Mouse (Mus musculus) lung, embryonic 16.5 days (tissue): Measurements from ENCODE around the gene Rundc1. TPM values are rescaled to one million over a fixed set of nuclear protein-coding genes. Genes with fewer than 3 reads are reported as not detected.
A peak's percentile ranks its signal among the peaks of the same experiment; 100 is the strongest.
"Not testable (repeated sequence)": the region's sequence is repeated elsewhere in the genome, so short reads cannot be mapped to it uniquely, and the experiment has no call there.

ENCODE experiments used
- ATAC-seq: fragments of 200-750 bp; cut with Nextera tagmentation; 2 replicates; pipeline ENCODE4 v1.8.0; 2017; ENCODE audit warnings: low read depth, mild to moderate bottlenecking, moderate library complexity
- H3K27ac ChIP-seq: fragments of 300-500 bp; sonication (generic); 2 replicates; pipeline ENCODE4 v1.5.1; 2014; ENCODE audit warnings: mild to moderate bottlenecking, control low read depth, low read length
- H3K27me3 ChIP-seq: fragments of 300-500 bp; sonication (generic); 2 replicates; pipeline ENCODE4 v1.6.1; 2014; ENCODE audit warnings: low read depth, low read length, mixed read lengths; ENCODE audit not compliant: control insufficient read depth, insufficient read depth
- H3K36me3 ChIP-seq: fragments of 300-500 bp; sonication (generic); 2 replicates; pipeline ENCODE4 v1.6.1; 2014; ENCODE audit warnings: low read length; ENCODE audit not compliant: control insufficient read depth, insufficient read depth
- H3K4me1 ChIP-seq: fragments of 300-500 bp; sonication (generic); replicated peaks from 2 replicates; pipeline ENCODE4 v1.6.1; 2014; ENCODE audit warnings: low read length, mixed read lengths; ENCODE audit not compliant: control insufficient read depth, insufficient read depth
- H3K4me2 ChIP-seq: fragments of 300-500 bp; sonication (generic); 2 replicates; pipeline ENCODE4 v1.6.1; 2014; ENCODE audit warnings: low read depth, low read length, control low read depth
- H3K4me3 ChIP-seq: fragments of 300-500 bp; sonication (generic); 2 replicates; pipeline ENCODE4 v1.5.1; 2014; ENCODE audit warnings: mild to moderate bottlenecking, low read length, control low read depth
- H3K9ac ChIP-seq: fragments of 300-500 bp; sonication (generic); 2 replicates; pipeline ENCODE4 v1.6.1; 2014; ENCODE audit warnings: low read length, control low read depth
- H3K9me3 ChIP-seq: fragments of 300-500 bp; sonication (generic); 2 replicates; pipeline ENCODE4 v1.6.1; 2016; ENCODE audit warnings: low read length; ENCODE audit not compliant: control insufficient read depth
- WGBS: fragments of 180-500 bp; shearing (Covaris S2); extraction: QIAGEN DNeasy Blood & Tissue Kit; methylation state at CpG from one replicate; pipeline ENCODE4 v1.1.7; 2014; 5-methylcytosine and 5-hydroxymethylcytosine counted together
- polyA plus RNA-seq: library from polyadenylated mRNA; unstranded; fragments of >200 nt; fragmentation: Nextera tagmentation; extraction: Ambion mirVana; gene quantifications from 2 replicates; pipeline ENCODE4 v1.2.1, GENCODE M21; 2015

Gene Rundc1
- polyA plus RNA-seq, 1 experiment from 2014 or later = 19.9 TPM

DNA sequence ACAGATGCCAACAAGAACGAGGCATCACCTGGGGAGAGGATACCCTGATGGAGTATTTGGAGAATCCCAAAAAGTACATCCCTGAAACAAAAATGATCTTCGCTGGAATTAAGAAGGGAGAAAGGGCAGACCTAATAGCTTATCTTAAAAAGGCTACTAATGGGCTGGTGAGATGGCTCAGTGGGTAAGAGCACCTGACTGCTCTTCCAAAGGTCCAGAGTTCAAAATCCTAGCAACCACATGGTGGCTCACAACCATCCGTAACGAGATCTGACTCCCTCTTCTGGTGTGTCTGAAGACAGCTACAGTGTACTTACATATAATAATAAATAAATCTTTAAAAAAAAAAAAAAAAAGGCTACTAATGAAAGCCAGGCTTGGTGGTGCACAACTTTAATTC, 51.5 kb downstream of the Rundc1 start:
- WGBS = 69% methylated on average over 4 of the region's 4 CpGs
- H3K9ac ChIP-seq, H3K27ac ChIP-seq, H3K4me1 ChIP-seq, H3K9me3 ChIP-seq, H3K36me3 ChIP-seq, ATAC-seq, H3K27me3 ChIP-seq, H3K4me2 ChIP-seq, H3K4me3 ChIP-seq: not testable (repeated sequence)

DNA sequence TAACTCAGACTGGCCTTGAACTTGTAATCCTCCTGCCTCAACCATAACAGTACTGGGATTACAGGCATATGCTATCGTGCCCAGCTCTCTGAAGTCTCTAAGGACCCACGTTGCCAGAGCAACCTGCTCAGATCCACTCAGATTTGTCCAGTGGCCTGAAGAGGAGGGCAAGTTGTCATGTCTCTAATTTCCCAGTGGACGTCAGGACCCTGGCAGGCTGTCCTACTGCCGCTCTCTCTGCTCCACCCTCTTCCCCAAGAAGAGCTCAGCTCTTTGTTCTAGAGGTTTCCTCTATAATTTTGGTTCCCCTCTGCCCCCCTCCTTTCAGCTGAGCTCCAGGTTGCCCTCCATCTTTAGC, 52.3 kb downstream of the Rundc1 start:
- H3K36me3 ChIP-seq = no peaks in the 10 kb centered on the region
- no peak overlapping the region for H3K4me2 ChIP-seq
- no peak overlapping the region for H3K4me3 ChIP-seq
- H3K27me3 ChIP-seq = no peaks in the 10 kb centered on the region
- no peak overlapping the region for H3K9ac ChIP-seq
- no peaks in the 10 kb centered on the region for H3K9me3 ChIP-seq
- no peak for ATAC-seq
- WGBS = 32% methylated on average over 4 of the region's 4 CpGs
- no peak overlapping the region for H3K27ac ChIP-seq
- peaks cover 8% of the 10 kb centered on the region for H3K4me1 ChIP-seq

DNA sequence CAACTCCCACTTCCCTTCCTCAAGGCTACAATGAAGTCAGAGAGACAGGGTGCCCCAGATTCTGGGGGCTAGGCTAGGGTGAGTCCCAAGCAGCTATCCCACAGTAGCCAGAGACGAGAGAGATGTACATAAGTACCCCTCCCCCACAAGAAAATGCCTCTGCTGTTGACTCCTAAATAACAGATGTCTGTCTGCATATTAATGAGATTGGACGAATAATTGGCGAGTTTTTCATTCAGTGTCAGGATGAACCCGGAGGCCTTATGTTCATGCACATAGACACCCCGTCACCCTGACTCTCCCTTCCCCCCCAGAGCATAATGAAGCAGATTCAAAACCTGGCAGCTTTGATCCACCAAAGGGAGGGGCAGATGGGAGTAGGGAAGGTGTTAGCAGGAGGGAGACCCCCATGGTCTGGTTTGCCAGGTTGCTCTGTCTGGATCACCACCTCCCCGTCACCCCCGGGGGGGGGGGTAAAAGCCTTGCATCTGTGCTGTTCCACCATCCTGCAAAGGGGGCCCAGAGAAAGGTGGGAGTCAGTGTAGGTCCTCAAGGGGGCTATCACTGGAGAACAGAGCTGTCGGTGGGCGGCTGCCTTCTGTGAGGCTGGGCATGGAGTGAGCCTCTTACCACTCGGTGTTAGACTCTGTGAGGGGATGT, 52.8 kb downstream of the Rundc1 start:
- WGBS = 63% methylated on average over 10 of the region's 10 CpGs
- Histone ChIP-seq H3K4me2 (no peak overlapping the region), H3K9ac (no peak overlapping the region), H3K9me3 (no peaks in the 10 kb centered on the region), H3K27ac (no peak overlapping the region), H3K4me1 (peaks cover 8% of the 10 kb centered on the region), H3K27me3 (no peaks in the 10 kb centered on the region), H3K36me3 (no peaks in the 10 kb centered on the region), H3K4me3 (no peak overlapping the region)
- ATAC-seq = no peak

- ATAC-seq = no peak
- peak overlapping the region; percentile 43 for H3K4me2 ChIP-seq
- H3K9me3 ChIP-seq = no peaks in the 10 kb centered on the region
- no peaks in the 10 kb centered on the region for H3K27me3 ChIP-seq
- peak overlapping the region; percentile 12 for H3K4me3 ChIP-seq
- peak overlapping the region; percentile 37; the same call in 1 of the 2 replicates for H3K9ac ChIP-seq
- 6% methylated on average over 18 of the region's 18 CpGs for WGBS
- H3K4me1 ChIP-seq = peaks cover 8% of the 10 kb centered on the region
- H3K36me3 ChIP-seq = no peaks in the 10 kb centered on the region
- H3K27ac ChIP-seq = 0 out of 2 replicates have a peak overlapping the region, but pooled peaks have one; percentile 20
Measured at GRCm38 (mm10) chr11:101479171-101479635, 54.3 kb downstream of the Rundc1 start.

GRCm38 (mm10) chr11:101480912-101481311, 56.0 kb downstream of the Rundc1 start:
- H3K27ac ChIP-seq = no peak overlapping the region
- no peaks in the 10 kb centered on the region for H3K27me3 ChIP-seq
- no peak overlapping the region for H3K4me3 ChIP-seq
- H3K4me2 ChIP-seq = no peak overlapping the region
- no peak for ATAC-seq
- no peaks in the 10 kb centered on the region for H3K9me3 ChIP-seq
- H3K4me1 ChIP-seq = peaks cover 8% of the 10 kb centered on the region
- no peaks in the 10 kb centered on the region for H3K36me3 ChIP-seq
- H3K9ac ChIP-seq = no peak overlapping the region
- 13% methylated on average over 6 of the region's 6 CpGs for WGBS

GRCm38 (mm10) chr11:101483804-101484203, 58.9 kb downstream of the Rundc1 start:
- Histone ChIP-seq H3K4me1 (peaks cover 7% of the 10 kb centered on the region), H3K27ac (no peak overlapping the region), H3K27me3 (no peaks in the 10 kb centered on the region), H3K9me3 (no peaks in the 10 kb centered on the region), H3K4me2 (no peak overlapping the region), H3K36me3 (0 out of 2 replicates have a peak, but pooled peaks cover 3% of the 10 kb centered on the region), H3K4me3 (no peak overlapping the region), H3K9ac (no peak overlapping the region)
- ATAC-seq = no peak
- 23% methylated on average over 3 of the region's 3 CpGs for WGBS

GRCm38 (mm10) chr11:101484245-101484644, 59.4 kb downstream of the Rundc1 start:
- H3K27ac ChIP-seq = no peak overlapping the region
- no peaks in the 10 kb centered on the region for H3K9me3 ChIP-seq
- no peak for ATAC-seq
- H3K4me1 ChIP-seq = peaks cover 2% of the 10 kb centered on the region
- no peak overlapping the region for H3K9ac ChIP-seq
- no peaks in the 10 kb centered on the region for H3K27me3 ChIP-seq
- 0 out of 2 replicates have a peak, but pooled peaks cover 3% of the 10 kb centered on the region for H3K36me3 ChIP-seq
- 54% methylated on average over 6 of the region's 6 CpGs for WGBS
- no peak overlapping the region for H3K4me3 ChIP-seq
- no peak overlapping the region for H3K4me2 ChIP-seq

GRCm38 (mm10) chr11:101484814-101485213, 59.9 kb downstream of the Rundc1 start:
- no peaks in the 10 kb centered on the region for H3K4me1 ChIP-seq
- no peak overlapping the region for H3K4me2 ChIP-seq
- no peaks in the 10 kb centered on the region for H3K9me3 ChIP-seq
- H3K27me3 ChIP-seq = no peaks in the 10 kb centered on the region
- no peak overlapping the region for H3K4me3 ChIP-seq
- H3K9ac ChIP-seq = no peak overlapping the region
- no peak for ATAC-seq
- H3K36me3 ChIP-seq = 0 out of 2 replicates have a peak, but pooled peaks cover 3% of the 10 kb centered on the region
- WGBS = 76% methylated on average over 7 of the region's 7 CpGs
- no peak overlapping the region for H3K27ac ChIP-seq
